Mouse (Mus musculus) ES-E14 (cell line): ENCODE results near the gene B4galt7. TPM values are rescaled to one million over a fixed set of nuclear protein-coding genes. Genes with fewer than 3 reads are reported as not detected.

Source experiments
- DNase-seq: peaks from one replicate; pipeline ENCODE4 v3.0.0-alpha.2; 2013; ENCODE audit warnings: low read depth, low spot score
- H3K27ac ChIP-seq: 2 replicates; pipeline ENCODE4 v1.5.1; 2012; ENCODE audit warnings: low read depth, mild to moderate bottlenecking, low read length, moderate library complexity, mixed read lengths; ENCODE audit not compliant: poor library complexity, insufficient read depth, severe bottlenecking
- H3K36me3 ChIP-seq: 2 replicates; pipeline ENCODE4 v1.6.1; 2012; ENCODE audit warnings: mild to moderate bottlenecking, low read length, moderate library complexity, mixed read lengths; ENCODE audit not compliant: control insufficient read depth, poor library complexity, insufficient read depth, severe bottlenecking
- H3K4me1 ChIP-seq, 2 experiments: fragments of 150-350 bp in 1 of 2; sonication (generic) in 1 of 2; 2 replicates each; pipeline ENCODE4 v1.6.1; 2012; ENCODE audit warnings: low read length in 2 of 2, mild to moderate bottlenecking in 1 of 2, mixed read lengths in 1 of 2; ENCODE audit not compliant: control insufficient read depth in 2 of 2, insufficient read depth in 2 of 2, poor library complexity in 1 of 2
- H3K4me3 ChIP-seq, 2 experiments: fragments of 150-350 bp in 1 of 2; sonication (generic) in 1 of 2; 2 replicates each; pipeline ENCODE4 v1.5.1; 2012; ENCODE audit warnings: low read length in 2 of 2, low read depth in 1 of 2, mild to moderate bottlenecking in 1 of 2, mixed read lengths in 1 of 2; ENCODE audit not compliant: insufficient read depth in 1 of 2, poor library complexity in 1 of 2, severe bottlenecking in 1 of 2
- H3K9ac ChIP-seq: 2 replicates; pipeline ENCODE4 v1.6.1; 2012; ENCODE audit warnings: low read depth, mild to moderate bottlenecking, low read length, mixed read lengths; ENCODE audit not compliant: poor library complexity, insufficient read depth, severe bottlenecking
- H3K9me3 ChIP-seq: fragments of 150-350 bp; sonication (generic); 2 replicates; pipeline ENCODE4 v1.6.1; 2012; ENCODE audit warnings: low read depth, mild to moderate bottlenecking, low read length; ENCODE audit not compliant: control insufficient read depth, insufficient read depth
- CHD2 ChIP-seq: IDR thresholded peaks from 2 replicates; pipeline ENCODE4 v1.6.1; 2014; ENCODE audit warnings: mild to moderate bottlenecking, low read depth, low read length, inconsistent platforms
- HCFC1 ChIP-seq: IDR thresholded peaks from 2 replicates; pipeline ENCODE4 v1.6.1; 2012; ENCODE audit warnings: low read length, inconsistent platforms, borderline replicate concordance; ENCODE audit not compliant: insufficient read depth
- MAFK ChIP-seq: IDR thresholded peaks from 2 replicates; pipeline ENCODE4 v1.6.1; 2014; ENCODE audit warnings: mild to moderate bottlenecking, low read depth, low read length, inconsistent platforms; ENCODE audit not compliant: insufficient read depth
- ZC3H11A ChIP-seq: IDR thresholded peaks from 2 replicates; pipeline ENCODE4 v1.6.1; 2012; ENCODE audit warnings: low read depth, mild to moderate bottlenecking, inconsistent platforms, low read length, borderline replicate concordance
- ZNF384 ChIP-seq: IDR thresholded peaks from 2 replicates; pipeline ENCODE4 v1.6.1; 2012; ENCODE audit warnings: low read depth, low read length, inconsistent platforms
- in situ Hi-C, 2 experiments: fragments of 600-800 bp; cut with MboI; formaldehyde crosslinking; loops; one replicate each; pipeline ENCODE4 v1.15.1; 2025; ENCODE audit warnings: low sequenced_read_pairs in 2 of 2, inconsistent platforms in 1 of 2; ENCODE audit not compliant: unreplicated experiment in 2 of 2
- total RNA-seq: library from RNA; depleted of rRNA; stranded (reverse); fragments of 300-350 nt; gene quantifications from 2 replicates; pipeline ENCODE4 v1.2.3, GENCODE M21; 2012

The B4galt7 gene
- total RNA-seq, 1 experiment, result 21.0 TPM

GRCm38 (mm10) chr13:55593254-55593747 is 6.4 kb upstream of the B4galt7 start:
- H3K27ac ChIP-seq, result no peak overlapping the region
- in situ Hi-C loops, result no loop called here
- H3K36me3 ChIP-seq, result peaks cover 26% of the 10 kb centered on the region

GRCm38 (mm10) chr13:55595375-55595774 is 4.3 kb upstream of the B4galt7 start:
- in situ Hi-C loops, result no loop called here
- DNase-seq, result no peak
- H3K4me1 ChIP-seq, result peaks cover 0 to 9% of the 10 kb centered on the region in 2 experiments; a peak in 2 of 4 replicates
- no peak overlapping the region for H3K27ac ChIP-seq
- no peak overlapping the region for H3K4me3 ChIP-seq
- no peak overlapping the region for H3K9ac ChIP-seq
- no peaks in the 10 kb centered on the region for H3K9me3 ChIP-seq
- peaks cover 26% of the 10 kb centered on the region for H3K36me3 ChIP-seq
- TF ChIP-seq ZC3H11A, result no peak
- TF ChIP-seq MAFK, result no peak
- TF ChIP-seq HCFC1, result no peak
- no peak for TF ChIP-seq CHD2
- no peak for TF ChIP-seq ZNF384

More at GRCm38 (mm10) chr13:55593254-55593747, 6.4 kb upstream of the B4galt7 start:
- Histone ChIP-seq H3K4me3 (peak overlapping the region; percentile 79 to 95), H3K9me3 (no peaks in the 10 kb centered on the region), H3K4me1 (peaks cover 0 to 9% of the 10 kb centered on the region in 2 experiments; a peak in 2 of 4 replicates), H3K9ac (peak overlapping the region; percentile 90)
- TF ChIP-seq CHD2, result no peak
- no peak for TF ChIP-seq ZC3H11A
- no peak for TF ChIP-seq HCFC1
- TF ChIP-seq ZNF384, result no peak
- no peak for TF ChIP-seq MAFK
- no peak for DNase-seq

- Histone ChIP-seq H3K36me3 (peaks cover 26% of the 10 kb centered on the region), H3K27ac (no peak overlapping the region), H3K9ac (no peak overlapping the region), H3K9me3 (no peaks in the 10 kb centered on the region), H3K4me3 (no peak overlapping the region), H3K4me1 (peaks cover 0 to 9% of the 10 kb centered on the region in 2 experiments; a peak in 2 of 4 replicates)
- TF ChIP-seq CHD2 (no peak), HCFC1 (no peak), MAFK (no peak), ZC3H11A (no peak), ZNF384 (no peak)
- in situ Hi-C loops, result no loop called here
- DNase-seq, result no peak
These were observed 2.9 kb upstream of the B4galt7 start for GRCm38 (mm10) chr13:55596802-55597201.

DNA sequence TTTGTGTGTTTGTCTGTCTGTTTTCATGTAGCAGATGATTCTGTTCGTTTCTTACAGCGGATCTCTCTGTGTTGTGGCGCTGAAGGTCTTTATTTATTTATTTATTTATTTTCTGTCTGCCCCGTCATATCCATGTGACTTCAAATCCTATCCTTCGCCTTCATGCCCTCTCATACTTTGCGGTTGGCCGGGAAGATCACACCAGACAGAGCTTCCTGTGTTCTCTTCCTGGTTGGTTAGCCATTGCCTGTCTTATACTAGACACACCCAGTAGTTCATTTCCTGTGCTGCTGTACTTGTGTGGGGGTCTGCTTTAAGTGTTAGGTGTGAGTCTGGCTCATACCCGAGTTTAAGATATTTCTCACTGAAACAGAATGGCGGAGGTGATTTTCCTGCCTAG is 961 bp downstream of the B4galt7 start:
- Histone ChIP-seq H3K4me3 (peak overlapping the region; percentile 70 to 83), H3K9me3 (no peaks in the 10 kb centered on the region), H3K4me1 (peaks cover 0 to 3% of the 10 kb centered on the region in 2 experiments; a peak in 1 of 4 replicates), H3K9ac (0 out of 2 replicates have a peak overlapping the region, but pooled peaks have one; percentile 80), H3K27ac (no peak overlapping the region), H3K36me3 (peaks cover 19% of the 10 kb centered on the region)
- TF ChIP-seq CHD2 (no peak), ZC3H11A (no peak), ZNF384 (no peak), HCFC1 (no peak), MAFK (no peak)
- DNase-seq, result no peak
- in situ Hi-C loops, result no loop called here

- Histone ChIP-seq H3K9me3 (no peaks in the 10 kb centered on the region), H3K9ac (no peak overlapping the region), H3K4me1 (peaks cover 0 to 3% of the 10 kb centered on the region in 2 experiments; a peak in 1 of 4 replicates), H3K27ac (no peak overlapping the region), H3K36me3 (peaks cover 12% of the 10 kb centered on the region), H3K4me3 (no peak overlapping the region)
- TF ChIP-seq ZC3H11A (peak; percentile 37; the same call in 1 of the 2 replicates), HCFC1 (no peak), CHD2 (no peak)
- in situ Hi-C loops, result no loop called here
- peak; percentile 76 for DNase-seq
These were observed 1.9 kb downstream of the B4galt7 start for GRCm38 (mm10) chr13:55601611-55602010.
